Mouse (Mus musculus) ES-E14 (cell line): Measurements from ENCODE around the gene Tbc1d10b.

Experiments
- CHD2 ChIP-seq: IDR thresholded peaks from 2 replicates; pipeline ENCODE4 v1.6.1; 2014; ENCODE audit warnings: mild to moderate bottlenecking, low read depth, low read length, inconsistent platforms
- MAFK ChIP-seq: IDR thresholded peaks from 2 replicates; pipeline ENCODE4 v1.6.1; 2014; ENCODE audit warnings: mild to moderate bottlenecking, low read depth, low read length, inconsistent platforms; ENCODE audit not compliant: insufficient read depth
- ZNF384 ChIP-seq: IDR thresholded peaks from 2 replicates; pipeline ENCODE4 v1.6.1; 2012; ENCODE audit warnings: low read depth, low read length, inconsistent platforms

- TF ChIP-seq CHD2 (no peak), MAFK (no peak), ZNF384 (no peak)
These were observed 27.5 kb downstream of the Tbc1d10b start for GRCm38 (mm10) chr7:127180783-127181182.
